Mouse (Mus musculus) cerebellum, postnatal 10 days (tissue): ENCODE measurements around the gene Echdc3.

Experiments used
- DNase-seq, 2 experiments: peaks; one replicate each; pipeline ENCODE4 v3.0.0; 2021; ENCODE audit warnings: mixed read lengths in 2 of 2

Gene Echdc3

GRCm38 (mm10) chr2:6220141-6220805 is 7.4 kb upstream of the Echdc3 start:
- peak; percentile 90 to 93 for DNase-seq

- no peak for DNase-seq
Observed at GRCm38 (mm10) chr2:6212327-6212723, 508 bp downstream of the Echdc3 start.

- no peak for DNase-seq
Observed at GRCm38 (mm10) chr2:6210840-6211239, 2.0 kb downstream of the Echdc3 start.

GRCm38 (mm10) chr2:6209746-6210145 is 3.1 kb downstream of the Echdc3 start:
- DNase-seq, result no peak

- DNase-seq, result peak in 1 of 2 experiments; percentile 23
Observed at GRCm38 (mm10) chr2:6209116-6209515, 3.7 kb downstream of the Echdc3 start.

GRCm38 (mm10) chr2:6207736-6208135 is 5.1 kb downstream of the Echdc3 start:
- DNase-seq, result peak; percentile 56 to 69

- no peak for DNase-seq
Observed at GRCm38 (mm10) chr2:6196363-6196973, 16.4 kb downstream of the Echdc3 start.

- no peak for DNase-seq
Observed at GRCm38 (mm10) chr2:6195468-6196239, 17.2 kb downstream of the Echdc3 start.

GRCm38 (mm10) chr2:6194497-6194896 is 18.3 kb downstream of the Echdc3 start:
- DNase-seq, result peak; percentile 58 to 67

GRCm38 (mm10) chr2:6193591-6193973 is 19.3 kb downstream of the Echdc3 start:
- DNase-seq, result peak in 1 of 2 experiments; percentile 34

- DNase-seq, result peak; percentile 87 to 88
Observed at GRCm38 (mm10) chr2:6192820-6193590, 19.8 kb downstream of the Echdc3 start.

GRCm38 (mm10) chr2:6190036-6190435 is 22.8 kb downstream of the Echdc3 start:
- no peak for DNase-seq

GRCm38 (mm10) chr2:6189675-6189998 is 23.2 kb downstream of the Echdc3 start:
- no peak for DNase-seq

GRCm38 (mm10) chr2:6188891-6189674 is 23.8 kb downstream of the Echdc3 start:
- DNase-seq, result peak; percentile 29 to 35

- DNase-seq, result no peak
Observed at GRCm38 (mm10) chr2:6187418-6187817, 25.4 kb downstream of the Echdc3 start.

- no peak for DNase-seq
Observed at GRCm38 (mm10) chr2:6186913-6187312, 25.9 kb downstream of the Echdc3 start.

GRCm38 (mm10) chr2:6179749-6180117 is 33.1 kb downstream of the Echdc3 start:
- DNase-seq, result no peak

- no peak for DNase-seq
Observed at GRCm38 (mm10) chr2:6178901-6179748, 33.7 kb downstream of the Echdc3 start.

GRCm38 (mm10) chr2:6173013-6173412 is 39.8 kb downstream of the Echdc3 start:
- DNase-seq, result no peak

- no peak for DNase-seq
Observed at GRCm38 (mm10) chr2:6168560-6168959, 44.3 kb downstream of the Echdc3 start.

GRCm38 (mm10) chr2:6167843-6168558 is 44.8 kb downstream of the Echdc3 start:
- DNase-seq, result peak; percentile 91 to 95
